In the genomic region with DNA sequence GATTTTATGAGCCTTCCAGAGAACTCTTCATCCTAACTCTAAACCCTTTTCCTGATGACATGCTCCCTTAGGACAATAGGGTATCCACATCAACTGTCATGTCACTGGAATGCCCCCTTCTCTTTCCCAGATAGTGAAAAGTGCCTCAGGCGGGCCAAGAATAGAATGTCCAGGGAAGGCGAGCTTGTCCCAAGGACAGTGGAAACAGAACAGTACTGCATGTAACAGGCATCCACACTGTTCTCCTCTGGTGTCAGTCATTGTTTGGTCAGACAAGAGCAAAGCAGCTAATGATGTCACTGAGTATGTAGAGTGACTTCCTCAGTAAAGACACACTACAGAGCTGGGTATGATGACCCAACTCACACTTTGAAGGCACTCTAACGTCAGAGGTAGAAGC, we compare ENCODE assay signal across 26 mouse cellular contexts. TPM values are rescaled to one million over a fixed set of nuclear protein-coding genes. Genes with fewer than 3 reads are reported as not detected.
DNase-seq lines count a peak whose midpoint lies in the region; ATAC-seq and TF ChIP-seq lines count a peak whose summit lies in the region.
"Had no signal": no experiment of that assay in that cellular context is flagged by ENCODE, and none has a peak within 500 bp of the region (broad histone marks: within the 10 kb centered on the region; RNA-seq: fewer than 3 reads in every experiment).

No protein-coding gene starts in this region.

- no peaks in the 10 kb centered on the region for H3K27me3 ChIP-seq in testis, adult 2 months (ENCODE audit: control insufficient read depth, insufficient read depth, low read length)
- no peaks in the 10 kb centered on the region for H3K27me3 ChIP-seq in heart, embryonic 15.5 days
- H3K27me3 ChIP-seq: embryonic facial prominence, embryonic 13.5 days; forebrain, embryonic 15.5 days; hindbrain, embryonic 13.5 days; liver, embryonic 12.5 days; neural tube, embryonic 12.5 days had no signal

- peaks cover 2% of the 10 kb centered on the region for H3K4me1 ChIP-seq in testis, adult 2 months (ENCODE audit: control insufficient read depth, insufficient read depth, low read length)
- peaks cover 27% of the 10 kb centered on the region for H3K4me1 ChIP-seq in heart, embryonic 15.5 days (replicated peaks)

- H3K9me3 ChIP-seq in heart, embryonic 15.5 days (replicated peaks), result no peaks in the 10 kb centered on the region
- H3K9me3 ChIP-seq: embryonic facial prominence, embryonic 13.5 days; forebrain, embryonic 10.5 days; forebrain, embryonic 15.5 days; hindbrain, embryonic 13.5 days; liver, embryonic 12.5 days; neural tube, embryonic 12.5 days had no signal

- no peak overlapping the region for H3K4me2 ChIP-seq in heart, embryonic 15.5 days
- H3K4me2 ChIP-seq: embryonic facial prominence, embryonic 13.5 days; forebrain, embryonic 15.5 days; hindbrain, embryonic 13.5 days; liver, embryonic 12.5 days; midbrain, embryonic 11.5 days; neural tube, embryonic 12.5 days had no signal

- no peak for TF ChIP-seq CTCF in testis, adult 2 months (IDR thresholded peaks at IDR 0.05; ENCODE audit: control insufficient read depth, insufficient read depth, insufficient replicate concordance, low read depth, low read length)

- no peak overlapping the region for H3K4me3 ChIP-seq in testis, adult 2 months (ENCODE audit: control insufficient read depth, low read depth, low read length)
- H3K4me3 ChIP-seq in heart, embryonic 15.5 days, result no peak overlapping the region
- H3K4me3 ChIP-seq: embryonic facial prominence, embryonic 13.5 days; forebrain, embryonic 10.5 days; forebrain, embryonic 15.5 days; hindbrain, embryonic 13.5 days; left cerebral cortex, adult 2 months; liver, embryonic 12.5 days; myocyte; neural tube, embryonic 12.5 days had no signal

- DNase-seq in heart, adult 11 months, result peak; percentile 83
- no peak for DNase-seq in heart, adult 8-10 months (ENCODE audit: low spot score)
- DNase-seq in testis, postnatal 10 days (ENCODE audit: low spot score), result no peak
- no peak for DNase-seq in c-Kit-positive CD71-positive TER-119-positive erythroid progenitor cells, embryonic 14.5 days (ENCODE audit: low spot score)
- no peak for DNase-seq in left cerebral cortex, postnatal 14 days (ENCODE audit: low spot score in 2 of 2)
- DNase-seq: adrenal gland, postnatal 14 days; cerebellum, adult 18-20 months; cerebellum, postnatal 10 days; gastrocnemius, postnatal 25 days; kidney, adult 11 months; kidney, postnatal 14 days; left cerebral cortex, postnatal 4 days; liver, postnatal 0 days; lung, postnatal 36 days had no signal

- no peak for TF ChIP-seq POLR2A in testis, adult 2 months (IDR thresholded peaks at IDR 0.05; ENCODE audit: control insufficient read depth, low read depth, low read length)

- 39% methylated on average over 3 of the region's 3 CpGs for WGBS in heart, embryonic 15.5 days

- intact Hi-C loops in left cerebral cortex, postnatal 14 days (cut with DNase I), result no loop called here

- no peak overlapping the region for H3K9ac ChIP-seq in heart, embryonic 15.5 days
- H3K9ac ChIP-seq: embryonic facial prominence, embryonic 13.5 days; forebrain, embryonic 15.5 days; hindbrain, embryonic 13.5 days; liver, embryonic 12.5 days; liver, postnatal 0 days; neural tube, embryonic 12.5 days had no signal

- H3K36me3 ChIP-seq in testis, adult 2 months (ENCODE audit: control insufficient read depth, insufficient read depth, low read length), result peaks cover 3% of the 10 kb centered on the region
- H3K36me3 ChIP-seq in heart, embryonic 15.5 days, result peaks cover 11% of the 10 kb centered on the region; the same call in 1 of the 2 replicates

- peak overlapping the region; percentile 34 for H3K27ac ChIP-seq in testis, adult 2 months (ENCODE audit: control insufficient read depth, insufficient read depth, low read depth, low read length)
- H3K27ac ChIP-seq in heart, embryonic 15.5 days, result peak overlapping the region; percentile 81
- H3K27ac ChIP-seq: embryonic facial prominence, embryonic 13.5 days; forebrain, embryonic 10.5 days; forebrain, embryonic 15.5 days; hindbrain, embryonic 13.5 days; left cerebral cortex, adult 2 months; liver, embryonic 12.5 days; neural tube, embryonic 12.5 days had no signal

- ATAC-seq in heart, embryonic 15.5 days (replicated peaks; ENCODE audit: insufficient number of reproducible peaks, insufficient read depth, low FRiP score, low read depth), result peak; percentile 65; the same call in 1 of the 2 replicates
- ATAC-seq: CD4-positive, CD25-positive, alpha-beta regulatory T cell, adult 4 months; forebrain, embryonic 15.5 days; liver, embryonic 12.5 days; liver, postnatal 0 days had no signal

RNA-seq across cellular contexts. Expression of gene Inip, which starts 23.6 kb away (rescaled TPM):
- 10 to 100 TPM in 2 of 4 experiments, 1 to 10 TPM in 2; 9.4 to 12.3 (median 10.8) TPM for total RNA-seq in heart, adult 8-10 months (2022)
- polyA plus RNA-seq in testis, adult 2 months (2012; rRNA removed), result 6.7 and 6.9 TPM in 2 replicates
- polyA plus RNA-seq in heart, embryonic 15.5 days (2015; fragmentation: Nextera tagmentation; extraction: Ambion mirVana), result 35.4 and 39.9 TPM in 2 replicates
- total RNA-seq in left cerebral cortex, postnatal 14 days (2021), result 10 to 100 TPM; 24.2 to 24.6 TPM

RNA-seq across cellular contexts. Expression of gene Snx30, which starts 27.8 kb away (rescaled TPM):
- total RNA-seq in heart, adult 8-10 months (2022), result 1 to 10 TPM; 4.1 to 6.8 (median 5.5) TPM
- 0.57 and 0.71 TPM in 2 replicates for polyA plus RNA-seq in testis, adult 2 months (2012; rRNA removed)
- 5.3 and 9.9 TPM in 2 replicates for polyA plus RNA-seq in heart, embryonic 15.5 days (2015; fragmentation: Nextera tagmentation; extraction: Ambion mirVana)
- total RNA-seq in left cerebral cortex, postnatal 14 days (2021), result 10 to 100 TPM; 40.4 to 41.3 TPM

Comparison
In these comparisons a context has a peak if more than half of its experiments do, and no peak if none do; other contexts are left out.
1. RNA of gene Snx30, which starts 27.8 kb away (total RNA-seq): 40.4 to 41.3 TPM in left cerebral cortex, postnatal 14 days; 4.1 to 6.8 TPM in heart, adult 8-10 months; every median in the first group is over 4 times any median in the second.